Mouse (Mus musculus) NIH3T3 (cell line): Measurements from ENCODE around the gene Sptlc3.

Experiments used
- DNase-seq: peaks from one replicate; pipeline ENCODE4 v3.0.0-alpha.2; 2012; ENCODE audit warnings: low read depth

Gene Sptlc3

GRCm38 (mm10) chr2:139637861-139638260 is 144.1 kb downstream of the Sptlc3 start:
- DNase-seq = no peak

GRCm38 (mm10) chr2:139641757-139642385 is 148.2 kb downstream of the Sptlc3 start:
- no peak for DNase-seq

- DNase-seq = no peak
Measured at GRCm38 (mm10) chr2:139649518-139649917, 155.8 kb downstream of the Sptlc3 start.

- no peak for DNase-seq
Measured at GRCm38 (mm10) chr2:139656750-139657149, 163.0 kb downstream of the Sptlc3 start.

DNA sequence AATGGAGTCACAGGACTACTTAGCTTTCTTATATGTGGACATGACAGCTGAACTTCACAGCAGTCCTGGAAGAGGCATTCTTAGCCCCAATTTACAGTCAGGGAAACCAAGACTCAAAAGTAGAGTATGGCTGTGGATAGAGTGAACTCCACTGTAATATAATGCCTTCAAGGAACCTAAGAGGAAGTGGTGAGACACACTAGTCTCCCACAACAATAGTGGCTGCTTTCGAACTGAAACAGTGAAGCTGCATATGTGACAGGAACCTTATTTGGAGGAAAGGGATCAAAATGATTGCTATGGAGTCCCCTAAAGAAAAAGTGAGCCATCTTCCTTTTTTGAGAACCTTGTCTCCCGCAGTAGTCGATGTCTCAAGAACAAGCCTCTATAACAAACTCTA is 178.1 kb downstream of the Sptlc3 start:
- DNase-seq = no peak

DNA sequence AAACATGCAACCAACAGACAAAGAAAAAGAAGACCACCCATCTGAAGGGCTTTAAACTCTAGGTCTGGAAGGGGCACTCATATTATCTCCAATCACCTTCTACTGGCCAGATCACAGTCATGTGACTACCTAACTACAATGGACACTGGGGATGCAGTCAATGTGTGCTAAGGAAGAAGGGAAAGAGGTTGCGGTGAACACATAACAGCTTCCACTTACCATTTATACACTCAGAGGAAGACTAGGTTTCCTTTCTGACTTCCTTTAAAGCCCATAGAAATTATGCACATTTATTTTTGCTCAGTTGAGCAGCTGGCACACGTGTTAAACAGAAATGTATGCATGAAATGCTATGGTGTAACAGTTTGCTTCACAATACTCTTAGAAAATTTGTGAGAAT is 178.7 kb downstream of the Sptlc3 start:
- no peak for DNase-seq

DNA sequence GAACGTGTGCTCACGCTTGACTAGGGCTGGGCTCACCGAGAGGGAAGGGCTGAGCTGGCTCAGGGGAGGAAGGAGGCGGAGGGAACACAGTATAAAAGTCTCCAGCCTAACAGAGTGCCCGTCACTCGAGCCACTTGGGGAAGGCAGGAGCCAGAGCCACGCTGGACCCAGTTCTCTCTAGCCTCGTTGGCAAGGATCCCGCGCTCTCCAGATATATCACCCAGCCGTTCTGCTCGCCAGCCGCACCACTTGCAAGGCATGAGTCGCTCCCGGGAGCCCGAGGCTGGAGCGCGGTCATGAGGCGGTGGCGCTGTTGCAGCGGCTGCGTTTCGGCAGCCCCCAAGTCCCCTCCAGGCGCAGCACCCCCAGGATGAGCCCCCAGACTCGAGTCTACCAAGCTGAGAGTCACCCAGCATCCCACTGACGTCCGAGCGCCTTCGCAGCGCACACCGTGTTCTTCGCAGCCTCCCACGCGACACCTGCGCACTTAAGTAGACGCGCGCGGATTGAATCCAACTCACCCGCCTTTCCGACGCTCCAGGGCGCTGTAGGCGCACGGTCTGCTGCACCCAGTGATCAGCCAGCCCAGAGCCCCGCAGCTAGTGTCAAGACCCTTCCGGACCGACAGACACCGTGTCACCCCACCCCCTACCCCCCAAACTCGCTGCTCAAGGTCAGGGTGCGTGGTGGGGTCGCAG is 183.5 kb downstream of the Sptlc3 start:
- peak; percentile 36 for DNase-seq

GRCm38 (mm10) chr2:139677809-139678274 is 184.1 kb downstream of the Sptlc3 start, which contains the start of gene Ism1:
TSS of gene Ism1 (plus strand) at chr2:139678178.
- peak; percentile 38 for DNase-seq

DNA sequence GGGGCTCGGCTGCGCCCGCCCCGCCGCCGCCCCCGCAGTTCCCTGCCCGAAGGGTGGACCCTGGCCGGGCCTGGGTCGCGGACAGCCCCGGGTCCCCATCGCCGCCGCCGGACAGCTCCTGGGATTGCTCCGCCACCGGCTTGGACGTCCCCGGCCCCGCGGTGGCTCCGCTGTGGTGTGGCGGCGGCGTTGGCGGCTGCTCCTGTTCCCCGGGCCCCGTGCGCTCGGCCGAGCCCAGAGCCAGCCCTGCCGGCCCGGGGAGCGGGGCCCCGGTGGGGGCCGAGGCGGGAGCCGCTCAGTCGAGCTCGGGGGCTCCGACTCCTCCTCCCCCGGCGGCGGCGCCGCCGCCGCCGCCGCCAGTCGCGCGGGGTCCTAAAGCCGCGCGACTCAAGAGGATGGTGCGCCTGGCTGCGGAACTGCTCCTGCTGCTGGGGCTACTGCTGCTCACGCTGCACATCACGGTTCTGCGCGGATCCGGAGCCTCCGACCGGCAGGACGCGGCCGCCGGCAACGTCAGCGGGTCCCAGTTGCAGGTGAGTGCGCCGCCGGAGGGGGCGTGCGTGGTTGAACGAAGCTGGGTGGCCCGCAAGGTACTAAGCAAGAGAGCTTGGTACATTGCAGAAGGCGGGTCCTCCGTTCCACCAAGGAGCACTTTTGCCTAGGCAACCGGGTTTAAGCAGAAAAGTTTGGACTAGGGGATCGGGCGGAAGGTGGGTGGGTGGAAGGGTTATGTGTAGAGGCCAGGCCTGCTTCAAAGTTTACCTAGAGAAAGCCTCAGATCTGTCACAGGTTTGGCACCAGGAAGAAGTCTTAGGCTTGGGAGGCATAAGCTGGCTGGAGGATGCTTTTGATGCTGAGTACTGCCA is 184.8 kb downstream of the Sptlc3 start:
- DNase-seq = peak; percentile 61

DNA sequence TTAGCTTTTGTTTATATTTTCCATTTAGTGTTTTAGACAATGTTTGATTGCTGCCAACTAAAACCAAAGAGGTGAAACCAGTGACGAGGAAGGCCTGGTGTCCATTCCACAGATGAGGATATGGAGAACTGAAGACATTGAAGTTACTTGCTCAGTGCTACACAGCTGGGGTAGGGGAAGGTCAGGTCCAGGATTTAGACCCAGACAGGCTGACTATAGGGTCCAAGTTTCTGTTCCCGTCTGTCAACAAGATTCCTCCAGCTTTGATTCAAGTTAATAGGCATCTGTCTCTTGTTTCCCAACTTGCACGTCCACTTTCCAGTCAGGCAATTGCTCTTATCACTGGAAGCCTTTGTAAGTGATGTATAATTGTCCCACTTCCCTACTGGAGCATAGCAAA is 188.8 kb downstream of the Sptlc3 start:
- no peak for DNase-seq
